Mouse (Mus musculus): ENCODE measurements around the gene Akap2. TPM values are rescaled to one million over a fixed set of nuclear protein-coding genes. Genes with fewer than 3 reads are reported as not detected.

The Akap2 gene
- total RNA-seq, 2 experiments from 2014 or later, result 39.4 to 43.5 TPM

GRCm38 (mm10) chr4:57782549-57783390 is 65.3 kb downstream of the Akap2 start:
- intact Hi-C loops (cut with DNase I), result loop anchor here (5.0 kb wide), 2 partner anchors 100 to 110 kb away; no protein-coding TSS in a partner anchor

GRCm38 (mm10) chr4:57783391-57783770 is 65.9 kb downstream of the Akap2 start:
- intact Hi-C loops (cut with DNase I), result loop anchor here (5.0 kb wide), 2 partner anchors 99 to 111 kb away; no protein-coding TSS in a partner anchor
- no peak for DNase-seq (ENCODE audit: low spot score in 2 of 2)

More at GRCm38 (mm10) chr4:57782549-57783390, 65.3 kb downstream of the Akap2 start:
- peak in 1 of 2 experiments; percentile 18 for DNase-seq (ENCODE audit: low spot score in 2 of 2)

GRCm38 (mm10) chr4:57783853-57784600 is 66.6 kb downstream of the Akap2 start:
- intact Hi-C loops (cut with DNase I), result loop anchor here (5.0 kb wide), 2 partner anchors 98 to 112 kb away; no protein-coding TSS in a partner anchor
- DNase-seq (ENCODE audit: low spot score in 2 of 2), result no peak

DNA sequence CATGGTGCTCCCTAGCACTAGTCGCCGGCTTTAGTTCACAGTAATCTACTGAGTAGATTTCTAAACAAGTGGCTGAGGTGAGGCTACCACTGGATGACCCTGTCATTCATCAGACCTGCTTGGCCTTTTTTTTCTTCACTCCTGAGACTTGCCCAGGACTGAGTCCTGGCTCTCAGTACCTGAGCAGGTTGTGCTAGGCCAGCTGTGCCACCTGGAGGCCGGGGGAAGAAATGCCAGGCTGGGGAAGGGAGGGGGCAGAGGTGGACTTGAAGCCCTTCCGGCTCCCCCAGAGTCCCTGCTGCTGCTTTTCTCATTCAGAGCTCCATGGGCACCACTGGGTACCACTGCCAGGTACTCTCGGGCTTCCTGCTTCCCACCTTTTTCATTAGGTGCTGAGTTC is 71.3 kb downstream of the Akap2 start:
- intact Hi-C loops (cut with DNase I), result no loop called here
- DNase-seq (ENCODE audit: low spot score in 2 of 2), result no peak

DNA sequence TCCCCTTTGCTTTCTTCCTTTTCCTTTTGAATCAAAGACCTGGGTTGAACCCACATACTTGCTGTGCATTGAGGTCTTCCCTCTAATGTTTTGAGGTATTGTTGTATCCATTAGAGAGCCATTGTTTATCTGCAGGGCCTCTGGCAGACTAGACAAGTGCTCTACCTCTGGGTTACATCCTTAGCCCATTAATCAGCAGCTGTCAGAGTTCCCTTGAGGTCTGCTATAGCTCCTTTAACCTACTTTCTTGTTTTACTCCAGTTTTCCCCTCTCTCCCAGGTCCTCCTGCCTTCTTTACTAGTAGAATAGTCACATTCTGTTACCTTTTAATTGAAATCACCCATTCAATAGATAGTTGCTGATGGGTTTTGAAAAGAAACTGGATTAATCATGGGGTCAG is 71.7 kb downstream of the Akap2 start:
- intact Hi-C loops (cut with DNase I), result no loop called here
- DNase-seq (ENCODE audit: low spot score in 2 of 2), result no peak

GRCm38 (mm10) chr4:57793989-57794388 is 76.5 kb downstream of the Akap2 start:
- intact Hi-C loops (cut with DNase I), result no loop called here
- DNase-seq (ENCODE audit: low spot score in 2 of 2), result no peak

DNA sequence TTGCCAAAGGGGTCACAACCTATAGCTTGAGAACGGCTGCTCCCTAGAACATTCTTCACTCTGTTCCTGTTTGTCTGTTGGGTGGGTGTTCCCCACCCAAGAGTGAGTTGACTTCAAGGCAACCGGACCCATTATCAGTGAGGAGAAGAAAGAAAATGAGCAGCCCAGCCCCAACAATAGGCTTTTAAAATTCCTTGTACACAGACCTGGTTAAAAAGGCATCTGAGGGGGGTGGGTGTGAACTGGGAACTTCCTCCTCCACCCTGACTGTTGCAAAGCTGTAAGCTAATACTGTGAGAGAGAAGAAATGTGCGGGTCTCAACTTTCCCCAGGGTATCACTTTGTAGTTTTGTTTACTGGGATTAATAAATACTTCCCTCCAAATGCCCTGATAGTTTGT is 77.1 kb downstream of the Akap2 start:
- intact Hi-C loops (cut with DNase I), result no loop called here
- DNase-seq (ENCODE audit: low spot score in 2 of 2), result no peak

DNA sequence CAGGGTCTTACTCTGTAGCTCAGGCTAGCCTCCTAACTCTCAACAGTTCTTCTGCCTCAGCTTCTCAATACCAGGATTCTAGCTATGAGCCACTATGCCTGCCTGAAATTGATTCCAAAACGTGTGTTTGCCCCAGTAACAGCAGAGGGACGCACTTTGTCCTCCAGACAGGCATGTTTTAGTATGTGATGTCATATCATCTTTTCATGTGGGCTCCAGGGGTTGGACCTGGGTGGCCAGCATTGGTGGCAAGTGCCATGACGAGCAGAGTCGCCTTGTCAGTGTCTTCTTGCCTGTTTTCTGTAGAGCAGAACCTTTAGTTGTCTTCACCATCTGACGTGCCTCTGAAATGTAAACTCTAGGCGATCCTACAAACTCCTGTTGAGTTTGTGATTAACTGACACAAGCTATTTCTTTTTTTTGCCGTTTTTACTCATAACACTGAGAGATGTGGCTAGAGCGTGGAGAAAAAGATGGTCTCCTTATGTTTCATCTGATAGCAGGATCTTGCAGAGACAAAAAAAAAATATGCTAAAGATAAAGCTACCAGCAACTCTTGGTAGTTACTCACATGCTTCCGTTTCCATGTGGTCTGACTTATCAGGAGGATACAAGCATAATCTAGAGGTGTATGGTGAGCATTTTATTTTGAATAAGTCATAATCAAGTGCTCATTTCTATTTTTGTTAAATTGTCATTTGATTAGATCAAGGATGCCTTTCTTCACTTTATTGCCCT is 80.3 kb downstream of the Akap2 start:
- intact Hi-C loops (cut with DNase I), result no loop called here
- no peak for DNase-seq (ENCODE audit: low spot score in 2 of 2)

DNA sequence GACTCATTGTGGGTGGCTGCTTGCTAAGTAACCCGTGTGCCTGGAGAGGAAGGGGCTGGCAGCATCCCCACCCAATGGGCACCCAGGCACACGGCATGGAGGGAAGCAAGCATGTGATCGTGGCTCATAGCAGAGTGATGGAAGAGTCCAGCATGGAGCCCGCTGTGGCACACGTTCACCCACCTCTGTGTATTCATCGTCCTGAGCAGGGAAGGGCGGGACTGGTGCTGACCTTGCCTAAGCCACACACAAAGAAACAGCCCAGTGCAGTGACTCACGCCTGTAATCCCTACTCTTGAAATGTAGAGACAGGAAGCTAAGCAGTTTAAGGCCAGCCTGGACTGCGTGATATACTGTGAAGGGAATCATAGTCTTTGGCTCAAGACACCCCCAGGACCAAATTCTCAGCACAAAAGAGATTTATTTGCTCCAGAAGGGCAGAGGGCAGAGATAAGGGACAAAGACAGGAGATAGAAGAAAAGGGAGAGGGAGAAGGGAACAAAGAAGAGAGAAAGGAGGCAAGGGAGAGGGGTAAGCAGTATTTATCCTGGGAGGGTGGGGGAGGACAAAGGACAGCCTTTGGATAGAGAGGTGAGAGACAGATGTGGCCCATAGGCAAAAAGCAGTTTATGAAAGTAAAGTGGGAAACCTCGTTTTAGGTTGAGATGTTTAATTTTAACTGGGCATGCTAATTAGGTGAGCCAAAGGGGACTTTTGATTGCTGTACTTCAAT is 81.0 kb downstream of the Akap2 start:
- intact Hi-C loops (cut with DNase I), result no loop called here
- DNase-seq (ENCODE audit: low spot score in 2 of 2), result no peak

GRCm38 (mm10) chr4:57799297-57799696 is 81.8 kb downstream of the Akap2 start:
- DNase-seq (ENCODE audit: low spot score in 2 of 2), result no peak
- intact Hi-C loops (cut with DNase I), result no loop called here

- DNase-seq (ENCODE audit: low spot score in 2 of 2), result no peak
- intact Hi-C loops (cut with DNase I), result no loop called here
These were observed 83.8 kb downstream of the Akap2 start for GRCm38 (mm10) chr4:57801239-57801638.

DNA sequence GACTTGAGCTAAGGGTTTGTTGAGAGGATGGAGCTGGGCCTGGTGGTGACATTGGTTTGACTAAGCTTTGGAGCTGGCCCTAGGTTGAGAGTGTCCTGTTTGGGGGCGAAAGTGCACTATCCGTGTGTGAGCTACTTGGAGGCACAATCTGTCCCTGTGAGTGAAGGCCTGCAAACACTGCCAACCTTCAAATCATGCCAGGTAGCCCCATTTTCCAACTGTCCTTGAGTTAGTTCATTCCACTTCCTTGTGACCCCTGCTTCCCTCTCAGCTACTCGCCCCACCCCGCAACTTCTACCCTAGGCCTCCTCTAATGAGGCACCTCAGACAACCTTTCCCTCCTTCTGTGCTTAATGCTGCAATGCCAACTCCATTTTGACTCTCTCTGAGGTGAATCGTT is 84.5 kb downstream of the Akap2 start:
- intact Hi-C loops (cut with DNase I), result no loop called here
- DNase-seq (ENCODE audit: low spot score in 2 of 2), result no peak

DNA sequence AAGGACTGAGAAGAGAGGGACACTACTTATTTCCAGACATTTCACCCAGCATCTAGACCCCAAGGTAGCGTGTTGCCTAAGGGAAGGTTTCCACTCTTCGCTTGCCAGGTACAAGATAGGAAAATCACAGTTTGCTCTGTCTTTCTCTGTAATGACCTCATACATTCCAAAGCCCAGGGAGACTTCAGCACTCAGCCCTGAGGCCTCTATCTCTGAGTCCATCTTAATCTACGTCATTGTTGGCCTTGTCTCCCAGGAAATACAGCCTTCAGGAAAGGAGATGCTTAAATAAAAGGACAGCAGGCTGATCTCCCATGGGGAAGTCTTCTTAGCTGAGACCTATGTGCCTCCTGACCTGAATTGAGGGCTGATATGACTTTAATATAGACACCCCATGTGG is 85.0 kb downstream of the Akap2 start:
- intact Hi-C loops (cut with DNase I), result no loop called here
- DNase-seq (ENCODE audit: low spot score in 2 of 2), result no peak

DNA sequence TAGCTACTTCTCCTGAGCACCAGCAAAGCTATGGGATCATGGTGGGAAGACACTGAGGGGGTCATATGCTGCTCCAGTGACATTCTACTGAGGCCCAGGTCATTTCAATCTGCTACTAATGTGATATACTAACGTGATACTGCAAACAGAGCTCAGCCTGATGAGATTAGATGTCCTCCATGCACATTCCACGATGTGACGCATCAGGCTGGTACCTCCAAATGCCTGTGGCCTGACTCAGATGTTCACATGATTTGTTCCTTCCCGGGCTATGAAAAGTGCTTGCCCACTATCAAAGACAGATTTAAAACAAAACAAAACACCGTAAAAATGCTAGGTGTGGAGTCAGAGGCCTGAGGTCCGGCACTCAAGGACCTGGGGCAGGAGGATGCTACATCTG is 87.4 kb downstream of the Akap2 start:
- intact Hi-C loops (cut with DNase I), result no loop called here
- DNase-seq (ENCODE audit: low spot score in 2 of 2), result no peak

DNA sequence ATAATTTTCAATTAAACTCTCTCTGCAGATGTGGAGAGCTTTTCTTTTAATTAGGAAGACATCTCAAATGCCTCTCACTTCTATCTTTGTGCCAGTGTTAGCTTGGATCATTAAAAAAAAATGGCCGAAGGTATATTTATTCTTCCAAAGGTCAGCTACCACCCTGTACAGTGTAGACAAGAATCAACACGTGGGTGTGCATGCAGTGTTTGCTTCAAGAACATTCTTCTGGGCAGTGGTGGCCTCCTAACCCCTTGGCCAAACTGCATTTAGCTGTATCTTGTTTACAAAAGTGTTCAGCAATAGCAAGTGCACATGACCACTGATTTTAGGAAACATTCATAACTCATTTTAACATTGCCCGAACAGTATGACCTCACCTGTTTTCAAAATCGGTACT is 92.0 kb downstream of the Akap2 start:
- intact Hi-C loops (cut with DNase I), result no loop called here
- DNase-seq (ENCODE audit: low spot score in 2 of 2), result no peak

DNA sequence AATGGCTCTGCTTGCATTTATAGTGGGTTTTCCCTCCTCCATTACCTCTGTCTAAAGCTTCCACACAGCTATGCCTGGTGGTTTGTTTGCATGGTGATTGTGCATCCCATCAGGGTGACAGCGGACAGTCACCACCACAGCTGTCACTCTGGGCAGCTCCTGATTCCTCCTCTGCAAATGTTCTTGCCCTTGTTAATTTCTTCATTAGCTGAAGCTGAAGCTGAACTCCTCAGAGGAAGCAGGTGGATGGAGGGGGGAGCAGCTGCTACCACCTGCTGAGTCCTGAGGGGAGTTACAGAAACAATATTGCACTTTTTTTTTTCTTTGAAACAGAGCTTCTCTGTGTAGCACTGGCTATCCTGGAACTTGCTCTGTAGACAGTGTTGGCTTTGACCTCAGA is 94.6 kb downstream of the Akap2 start:
- DNase-seq (ENCODE audit: low spot score in 2 of 2), result no peak
- intact Hi-C loops (cut with DNase I), result no loop called here

DNA sequence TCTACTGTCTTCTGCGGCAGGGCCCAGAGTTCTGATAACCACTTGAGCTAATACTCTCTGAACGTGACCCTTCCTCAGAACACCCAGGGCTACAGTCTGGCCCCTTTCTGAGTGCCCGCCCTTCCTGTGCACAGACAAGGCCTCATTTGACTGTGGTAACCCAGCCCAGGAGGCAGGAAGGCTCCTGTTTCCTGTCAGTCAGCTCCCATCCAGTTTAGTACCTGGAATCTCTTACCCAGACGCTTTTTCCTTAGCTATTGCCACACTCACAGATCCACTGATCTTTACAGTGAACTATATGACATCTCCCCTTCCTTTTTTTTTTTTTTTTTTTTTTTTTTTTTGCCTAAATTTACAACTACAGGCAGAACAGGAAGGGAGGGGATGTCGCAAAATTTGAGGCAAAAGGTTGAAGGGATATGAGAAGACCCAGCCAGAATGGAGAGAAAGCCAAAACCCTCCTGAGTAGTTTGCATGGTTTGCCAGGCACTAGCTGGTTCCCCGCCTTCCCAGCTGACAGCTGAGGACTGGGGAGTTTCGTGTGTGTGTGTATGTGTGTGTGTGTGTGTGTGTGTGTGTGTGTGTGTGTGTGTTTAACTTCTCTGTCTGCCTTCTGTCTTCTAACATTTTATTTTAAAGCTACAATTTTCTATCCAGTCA is 95.6 kb downstream of the Akap2 start:
- intact Hi-C loops (cut with DNase I), result no loop called here
- no peak for DNase-seq (ENCODE audit: low spot score in 2 of 2)

DNA sequence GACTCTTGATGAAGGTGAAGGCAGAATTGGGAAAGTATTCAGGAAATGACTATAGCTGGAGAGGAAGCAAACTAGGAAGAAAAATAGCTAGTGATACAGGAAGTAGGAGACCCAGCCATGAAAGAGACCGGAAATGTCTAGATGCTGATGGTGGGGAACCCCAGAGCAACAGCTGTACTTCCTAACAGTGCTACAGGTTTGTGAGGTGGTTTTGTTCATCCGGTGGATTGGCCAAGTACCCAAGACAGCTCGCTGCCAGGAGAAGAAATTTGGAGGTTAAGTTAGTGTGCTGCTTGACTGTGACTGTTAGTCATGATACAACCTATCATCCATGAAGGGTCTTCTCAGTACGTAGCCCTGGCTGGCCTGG is 96.1 kb downstream of the Akap2 start:
- intact Hi-C loops (cut with DNase I), result no loop called here
- DNase-seq (ENCODE audit: low spot score in 2 of 2), result no peak

DNA sequence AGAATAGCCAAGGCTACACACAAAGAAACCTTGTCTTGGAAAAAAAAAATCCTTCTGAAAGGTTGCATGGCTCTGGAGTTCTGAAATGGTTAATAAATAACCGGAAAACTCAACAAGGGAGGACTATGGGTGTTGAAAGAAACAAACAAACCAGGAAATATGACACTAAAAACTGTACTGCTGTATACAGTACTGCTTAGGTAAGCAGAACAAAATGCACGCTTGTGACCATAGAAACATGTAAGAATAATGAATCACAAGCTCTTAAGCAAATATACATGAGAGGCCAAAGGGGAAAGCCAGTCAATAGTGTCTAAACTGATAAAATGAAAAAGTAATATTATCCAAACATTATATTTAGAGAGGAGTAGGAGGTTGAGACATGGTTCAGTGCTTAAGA is 97.9 kb downstream of the Akap2 start:
- intact Hi-C loops (cut with DNase I), result no loop called here
- DNase-seq (ENCODE audit: low spot score in 2 of 2), result no peak
